Mouse (Mus musculus): ENCODE results near the gene Ptprm.

DNA sequence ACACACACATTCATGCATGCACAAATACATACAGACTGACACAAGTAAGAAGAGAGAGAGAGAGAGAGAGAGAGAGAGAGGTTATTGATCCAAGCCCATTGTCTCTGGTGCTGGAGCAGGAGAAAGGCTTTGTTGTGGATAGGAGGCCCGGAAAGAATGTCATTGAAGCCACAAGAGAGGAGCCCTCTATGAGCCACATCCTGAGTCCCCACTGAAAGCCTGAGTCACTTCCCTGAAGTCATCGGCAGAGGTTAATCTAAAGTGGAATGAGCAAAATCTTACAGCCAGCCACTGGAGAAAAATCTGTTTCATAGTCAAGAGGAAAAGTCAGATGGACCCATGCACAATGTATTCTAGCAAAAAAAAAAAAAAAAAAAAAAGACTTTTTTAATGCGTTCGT, 228.7 kb downstream of the Ptprm start:
- TF ChIP-seq TAL1 (IDR thresholded peaks at IDR 0.05; ENCODE audit: low read length), result no peak
- TF ChIP-seq GATA1 (IDR thresholded peaks at IDR 0.05; ENCODE audit: low read length), result no peak
